Mouse (Mus musculus): ENCODE data around the gene Itga6. TPM values are rescaled to one million over a fixed set of nuclear protein-coding genes. Genes with fewer than 3 reads are reported as not detected.

The Itga6 gene
- polyA plus RNA-seq, 1 experiment from 2014 or later = 82.4 TPM

DNA sequence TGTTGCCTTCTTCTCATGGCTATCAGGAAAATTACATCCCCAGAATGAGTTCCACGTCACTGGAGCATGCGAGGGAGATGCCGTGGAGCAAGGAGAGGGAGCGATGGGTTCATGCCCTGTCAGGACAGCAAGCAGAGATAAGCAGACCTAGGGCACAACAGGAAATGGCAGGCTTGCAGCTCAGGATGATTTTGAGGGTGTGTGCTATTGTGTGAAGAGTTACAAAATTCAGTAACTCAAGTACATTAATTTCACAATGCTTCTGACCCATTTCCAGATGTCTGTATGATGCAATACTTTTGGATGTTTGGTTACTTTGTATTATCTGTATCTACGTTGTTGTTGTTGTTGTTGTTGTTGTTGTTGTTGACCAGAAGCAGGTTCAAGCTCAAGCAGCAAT, 22.5 kb upstream of the Itga6 start:
- H3K4me2 ChIP-seq (ENCODE audit: low read length) = no peak overlapping the region
- H3K36me3 ChIP-seq (ENCODE audit: insufficient read depth, low read length) = no peaks in the 10 kb centered on the region
- 39% methylated on average over 5 of the region's 5 CpGs for WGBS
- DNase-seq (ENCODE audit: low spot score) = no peak
- TF ChIP-seq CTCF (IDR thresholded peaks at IDR 0.05; ENCODE audit: low read depth) = no peak
- H3K27me3 ChIP-seq (ENCODE audit: insufficient read depth, low read length) = no peaks in the 10 kb centered on the region
- no peak overlapping the region for H3K27ac ChIP-seq
- no peak overlapping the region for H3K9ac ChIP-seq (ENCODE audit: low read depth, low read length)
- ATAC-seq (replicated peaks; ENCODE audit: low FRiP score, low read depth) = no peak
- no peak overlapping the region for H3K4me3 ChIP-seq (replicated peaks; ENCODE audit: low read depth, low read length)
- no peaks in the 10 kb centered on the region for H3K9me3 ChIP-seq (replicated peaks; ENCODE audit: low read length)
- 0 out of 2 replicates have a peak, but pooled peaks cover 4% of the 10 kb centered on the region for H3K4me1 ChIP-seq (replicated peaks; ENCODE audit: insufficient read depth, low read length)

DNA sequence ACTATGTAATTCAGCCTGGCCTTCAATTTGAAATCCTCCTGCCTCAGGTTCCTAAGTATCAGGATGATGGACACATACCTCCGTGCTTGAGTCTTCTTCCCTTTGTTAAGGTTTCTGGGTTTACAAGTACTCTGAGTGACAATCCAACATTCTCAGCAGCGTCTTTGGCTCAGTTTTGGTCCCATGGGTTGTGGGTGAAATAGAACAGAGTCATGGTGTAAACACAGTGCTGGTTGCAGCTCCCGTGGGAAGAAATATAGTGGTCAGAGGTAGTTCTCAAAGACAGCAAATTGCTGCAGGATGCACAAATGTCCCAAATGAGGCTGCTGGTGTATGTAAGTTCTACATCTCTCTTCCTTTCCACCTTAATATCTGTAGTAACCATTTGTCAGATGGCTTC, 21.8 kb upstream of the Itga6 start:
- Histone ChIP-seq H3K4me2 (ENCODE audit: low read length) (no peak overlapping the region), H3K36me3 (ENCODE audit: insufficient read depth, low read length) (no peaks in the 10 kb centered on the region), H3K4me1 (replicated peaks; ENCODE audit: insufficient read depth, low read length) (0 out of 2 replicates have a peak, but pooled peaks cover 4% of the 10 kb centered on the region), H3K4me3 (replicated peaks; ENCODE audit: low read depth, low read length) (no peak overlapping the region), H3K9ac (ENCODE audit: low read depth, low read length) (no peak overlapping the region), H3K9me3 (replicated peaks; ENCODE audit: low read length) (no peaks in the 10 kb centered on the region), H3K27me3 (ENCODE audit: insufficient read depth, low read length) (no peaks in the 10 kb centered on the region), H3K27ac (no peak overlapping the region)
- no peak for TF ChIP-seq CTCF (IDR thresholded peaks at IDR 0.05; ENCODE audit: low read depth)
- WGBS = 81% methylated on average over 3 of the region's 3 CpGs
- DNase-seq (ENCODE audit: low spot score) (no peak), ATAC-seq (replicated peaks; ENCODE audit: low FRiP score, low read depth) (no peak)

DNA sequence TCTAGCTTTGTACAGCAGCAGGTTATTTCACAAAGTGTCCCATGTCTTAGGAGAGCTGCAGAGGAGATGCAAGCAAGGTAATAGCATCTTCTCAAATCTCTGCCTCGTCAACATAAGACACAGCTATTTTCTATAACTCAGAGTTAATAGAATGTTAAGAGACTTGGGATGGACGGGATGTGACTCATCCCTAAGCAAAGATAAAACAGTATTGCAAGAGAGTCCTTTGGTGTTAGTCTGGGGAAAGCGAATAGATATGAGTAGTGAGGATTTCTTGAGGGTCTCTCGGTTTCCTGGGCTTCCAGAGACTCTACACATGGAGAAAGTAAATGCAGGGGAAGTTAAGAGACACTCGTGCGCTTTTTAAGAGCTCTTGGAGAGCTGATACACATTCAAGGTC, 21.4 kb upstream of the Itga6 start:
- no peak for DNase-seq (ENCODE audit: low spot score)
- H3K4me2 ChIP-seq (ENCODE audit: low read length) = no peak overlapping the region
- H3K27me3 ChIP-seq (ENCODE audit: insufficient read depth, low read length) = no peaks in the 10 kb centered on the region
- no peak for ATAC-seq (replicated peaks; ENCODE audit: low FRiP score, low read depth)
- WGBS = 85% methylated on average over 6 of the region's 6 CpGs
- no peak overlapping the region for H3K4me3 ChIP-seq (replicated peaks; ENCODE audit: low read depth, low read length)
- TF ChIP-seq CTCF (IDR thresholded peaks at IDR 0.05; ENCODE audit: low read depth) = no peak
- H3K9me3 ChIP-seq (replicated peaks; ENCODE audit: low read length) = no peaks in the 10 kb centered on the region
- no peak overlapping the region for H3K27ac ChIP-seq
- 0 out of 2 replicates have a peak, but pooled peaks cover 4% of the 10 kb centered on the region for H3K4me1 ChIP-seq (replicated peaks; ENCODE audit: insufficient read depth, low read length)
- no peaks in the 10 kb centered on the region for H3K36me3 ChIP-seq (ENCODE audit: insufficient read depth, low read length)
- no peak overlapping the region for H3K9ac ChIP-seq (ENCODE audit: low read depth, low read length)

DNA sequence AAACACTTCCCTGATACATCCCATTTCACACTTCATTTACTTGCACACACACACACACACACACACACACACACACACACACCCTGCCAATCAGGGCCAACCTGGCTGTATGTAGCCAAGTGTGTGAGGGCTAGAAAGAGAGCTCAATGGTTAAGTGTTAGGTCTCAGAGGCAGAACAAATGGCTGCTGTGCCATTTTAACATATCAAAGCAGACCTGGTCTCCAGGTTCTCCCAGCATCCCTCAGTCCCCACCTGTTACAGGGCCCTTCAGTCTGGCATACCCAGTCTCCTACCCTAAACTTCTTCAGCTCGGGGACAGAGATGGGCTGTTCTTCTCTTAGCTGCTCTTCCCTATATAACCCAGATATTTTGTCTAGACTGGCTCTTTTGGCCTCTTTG, 20.0 kb upstream of the Itga6 start:
- DNase-seq (ENCODE audit: low spot score) (no peak), ATAC-seq (replicated peaks; ENCODE audit: low FRiP score, low read depth) (no peak)
- H3K4me3 ChIP-seq (replicated peaks; ENCODE audit: low read depth, low read length) = no peak overlapping the region
- no peak overlapping the region for H3K27ac ChIP-seq
- no peaks in the 10 kb centered on the region for H3K27me3 ChIP-seq (ENCODE audit: insufficient read depth, low read length)
- no peak overlapping the region for H3K4me2 ChIP-seq (ENCODE audit: low read length)
- H3K36me3 ChIP-seq (ENCODE audit: insufficient read depth, low read length) = no peaks in the 10 kb centered on the region
- H3K9ac ChIP-seq (ENCODE audit: low read depth, low read length) = no peak overlapping the region
- 0 out of 2 replicates have a peak, but pooled peaks cover 4% of the 10 kb centered on the region for H3K4me1 ChIP-seq (replicated peaks; ENCODE audit: insufficient read depth, low read length)
- no peak for TF ChIP-seq CTCF (IDR thresholded peaks at IDR 0.05; ENCODE audit: low read depth)
- no peaks in the 10 kb centered on the region for H3K9me3 ChIP-seq (replicated peaks; ENCODE audit: low read length)
- WGBS = 82% methylated on average over 1 of the region's 1 CpGs

DNA sequence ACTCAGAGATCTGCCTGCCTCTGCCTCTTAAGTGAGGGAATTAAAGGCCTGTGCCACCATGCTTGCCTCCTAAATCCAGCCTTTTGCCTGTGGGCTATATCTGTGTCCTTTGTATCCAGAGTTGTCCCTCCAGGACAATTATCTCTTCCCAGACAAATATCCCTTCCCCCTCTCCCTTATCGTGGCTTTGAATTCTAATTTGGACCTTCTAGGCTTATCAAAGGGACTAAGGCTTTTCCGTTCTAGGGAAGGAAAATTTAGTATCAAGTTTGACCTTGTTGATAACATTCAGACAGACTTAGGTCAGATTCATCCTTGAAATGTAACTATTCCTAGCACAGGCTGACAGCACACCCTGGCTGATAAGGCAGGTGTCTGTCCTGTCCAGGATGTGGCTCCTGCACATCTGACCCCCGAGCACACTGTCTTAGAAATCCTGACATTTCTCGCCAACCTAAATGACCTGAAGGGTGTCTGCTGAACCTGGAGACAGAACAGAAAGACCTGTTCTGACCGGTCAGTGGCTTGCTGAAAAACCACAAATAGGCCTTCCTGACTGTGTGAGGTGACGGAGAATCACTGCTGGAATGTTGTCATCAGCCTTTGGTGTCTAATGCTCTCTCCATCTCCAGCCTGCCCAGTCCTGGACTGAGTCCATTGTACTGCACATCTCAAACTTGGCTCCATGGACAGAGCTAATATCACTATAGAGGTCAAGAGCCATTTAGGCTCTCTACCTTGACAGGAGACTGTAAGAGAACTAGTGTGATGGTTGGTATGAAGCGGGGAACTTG, 18.3 kb upstream of the Itga6 start:
- Histone ChIP-seq H3K4me3 (replicated peaks; ENCODE audit: low read depth, low read length) (no peak overlapping the region), H3K4me2 (ENCODE audit: low read length) (no peak overlapping the region), H3K9ac (ENCODE audit: low read depth, low read length) (no peak overlapping the region), H3K36me3 (ENCODE audit: insufficient read depth, low read length) (no peaks in the 10 kb centered on the region), H3K4me1 (replicated peaks; ENCODE audit: insufficient read depth, low read length) (0 out of 2 replicates have a peak, but pooled peaks cover 4% of the 10 kb centered on the region), H3K9me3 (replicated peaks; ENCODE audit: low read length) (no peaks in the 10 kb centered on the region), H3K27ac (no peak overlapping the region), H3K27me3 (ENCODE audit: insufficient read depth, low read length) (no peaks in the 10 kb centered on the region)
- DNase-seq (ENCODE audit: low spot score) = no peak
- ATAC-seq (replicated peaks; ENCODE audit: low FRiP score, low read depth) = no peak
- WGBS = 86% methylated on average over 7 of the region's 7 CpGs
- no peak for TF ChIP-seq CTCF (IDR thresholded peaks at IDR 0.05; ENCODE audit: low read depth)

DNA sequence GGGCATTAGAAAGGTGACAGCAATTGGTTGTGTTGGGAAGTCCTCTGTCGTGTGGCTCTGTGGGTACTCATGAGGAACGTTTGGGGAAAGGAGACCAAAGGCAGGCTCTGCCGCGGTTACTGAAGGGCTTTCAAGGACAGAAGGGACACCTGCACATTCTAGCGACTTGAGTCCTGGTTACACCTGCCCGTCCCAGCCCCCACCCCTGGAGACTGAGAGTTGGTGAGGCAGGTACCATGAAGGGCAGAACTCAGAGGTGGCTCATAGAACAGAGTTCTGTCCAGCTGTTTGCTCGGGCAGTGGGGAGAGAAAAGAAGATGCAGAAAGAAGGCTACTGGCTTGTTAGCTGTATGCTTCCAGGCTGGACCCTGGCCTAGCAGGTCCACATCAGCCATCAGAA, 17.1 kb upstream of the Itga6 start:
- no peaks in the 10 kb centered on the region for H3K27me3 ChIP-seq (ENCODE audit: insufficient read depth, low read length)
- no peaks in the 10 kb centered on the region for H3K4me1 ChIP-seq (replicated peaks; ENCODE audit: insufficient read depth, low read length)
- no peaks in the 10 kb centered on the region for H3K9me3 ChIP-seq (replicated peaks; ENCODE audit: low read length)
- no peaks in the 10 kb centered on the region for H3K36me3 ChIP-seq (ENCODE audit: insufficient read depth, low read length)
- no peak overlapping the region for H3K27ac ChIP-seq
- ATAC-seq (replicated peaks; ENCODE audit: low FRiP score, low read depth) (no peak), DNase-seq (ENCODE audit: low spot score) (no peak)
- TF ChIP-seq CTCF (IDR thresholded peaks at IDR 0.05; ENCODE audit: low read depth) = no peak
- H3K9ac ChIP-seq (ENCODE audit: low read depth, low read length) = no peak overlapping the region
- WGBS = 65% methylated on average over 7 of the region's 7 CpGs
- H3K4me3 ChIP-seq (replicated peaks; ENCODE audit: low read depth, low read length) = no peak overlapping the region
- no peak overlapping the region for H3K4me2 ChIP-seq (ENCODE audit: low read length)
